Mouse (Mus musculus) adrenal gland, adult 8-10 months (tissue): ENCODE measurements around the gene Kdelr3. TPM values are rescaled to one million over a fixed set of nuclear protein-coding genes. Genes with fewer than 3 reads are reported as not detected.

ENCODE experiments used
- DNase-seq: peaks from one replicate; pipeline ENCODE4 v3.0.0; 2022
- total RNA-seq, 4 experiments: library from RNA; stranded (reverse); gene quantifications; 2 replicates each; pipeline ENCODE4 v1.2.4; 2022

Gene Kdelr3
- 1 to 10 TPM; 2.1 to 5.3 (median 2.8) TPM for total RNA-seq

GRCm38 (mm10) chr15:79516171-79517096, at the start of gene Kdelr3:
Gene Kdelr3, plus strand, starts transcription at chr15:79516411.
- no peak for DNase-seq

GRCm38 (mm10) chr15:79466601-79467286, 49.5 kb upstream of the Kdelr3 start:
- peak; percentile 71 for DNase-seq

GRCm38 (mm10) chr15:79469577-79469976, 46.6 kb upstream of the Kdelr3 start:
- DNase-seq, result no peak

DNA sequence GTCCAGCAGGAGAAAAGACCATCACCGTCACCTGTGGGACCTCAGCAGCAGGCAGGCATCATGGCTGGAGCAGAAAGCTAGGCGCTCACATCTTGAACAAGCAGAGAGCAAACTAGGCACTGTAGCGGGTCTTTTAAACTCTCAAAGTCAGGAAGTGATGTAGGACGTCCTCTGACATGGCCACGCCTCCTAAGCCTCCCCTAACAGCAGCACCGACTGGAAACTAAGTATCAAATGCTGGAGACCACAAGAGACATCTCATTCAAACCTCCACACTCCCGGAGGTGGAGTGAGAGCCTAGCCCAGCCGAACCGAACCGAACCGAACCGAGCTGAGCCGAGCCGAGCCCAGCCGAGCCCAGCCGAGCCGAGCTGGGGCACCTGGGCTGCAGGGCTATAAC, 45.6 kb upstream of the Kdelr3 start:
- DNase-seq, result no peak

- DNase-seq, result no peak
Observed at GRCm38 (mm10) chr15:79471095-79471494, 45.1 kb upstream of the Kdelr3 start.

DNA sequence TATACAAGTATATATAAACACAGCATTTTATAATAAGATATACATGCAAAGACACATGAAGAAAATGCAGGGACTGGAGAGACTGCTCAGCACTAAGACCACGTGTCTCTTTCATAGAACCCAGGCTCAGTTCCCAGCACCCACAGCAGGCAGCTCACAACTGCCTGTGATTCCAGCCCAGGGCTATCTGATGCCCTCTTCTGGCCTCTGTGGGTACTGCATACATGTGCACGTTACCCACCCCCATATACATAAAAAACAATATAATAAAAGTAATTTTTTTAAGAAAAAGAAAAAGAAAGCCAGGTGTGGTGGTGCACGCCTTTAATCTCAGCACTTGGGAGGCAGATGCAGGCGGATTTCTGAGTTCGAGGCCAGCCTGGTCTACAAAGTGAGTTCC, 43.2 kb upstream of the Kdelr3 start:
- no peak for DNase-seq

GRCm38 (mm10) chr15:79473638-79474355, 42.4 kb upstream of the Kdelr3 start:
- no peak for DNase-seq

DNA sequence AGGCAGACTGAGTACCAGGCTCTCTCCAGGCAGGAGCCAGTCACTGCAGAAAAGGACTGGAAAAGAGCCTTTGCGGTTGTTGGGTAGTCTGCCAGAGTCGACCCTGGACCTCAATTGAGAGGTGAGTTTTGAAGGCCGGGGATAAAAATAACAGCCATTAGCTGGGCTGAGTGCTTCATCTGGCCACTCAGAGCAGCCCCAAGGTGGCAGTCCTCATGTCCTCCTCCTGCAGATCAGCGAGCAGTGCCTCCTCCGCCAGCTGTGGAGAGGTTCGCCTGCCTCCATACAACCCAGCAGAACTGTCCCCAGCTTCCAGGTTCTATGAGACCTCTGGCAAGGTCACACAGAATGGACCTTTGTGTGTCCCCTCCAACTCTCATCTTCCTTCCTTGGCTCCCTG, 39.0 kb upstream of the Kdelr3 start:
- DNase-seq, result no peak

GRCm38 (mm10) chr15:79481181-79481688, 35.0 kb upstream of the Kdelr3 start:
- no peak for DNase-seq

- DNase-seq, result peak; percentile 43
Observed at GRCm38 (mm10) chr15:79489463-79489862, 26.7 kb upstream of the Kdelr3 start.

DNA sequence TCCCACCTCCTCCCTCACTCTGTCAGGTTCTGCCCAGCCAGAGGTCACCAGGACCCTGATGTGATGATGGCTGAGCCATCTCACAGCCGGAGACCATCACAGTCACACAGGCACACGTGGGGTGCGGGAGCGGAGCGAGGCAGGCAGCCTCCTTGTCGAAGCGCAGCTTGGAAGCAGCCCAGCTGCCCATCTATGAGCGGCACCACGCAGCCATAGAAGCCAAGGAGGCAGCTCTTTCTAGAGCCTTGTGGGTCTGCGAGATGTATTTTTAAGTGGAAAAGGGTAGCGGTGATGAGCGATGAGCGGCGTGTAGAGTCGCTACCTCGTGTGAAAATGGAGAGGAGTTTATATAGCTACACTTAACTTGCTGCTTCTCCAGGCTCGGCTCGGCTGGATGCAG, 22.7 kb upstream of the Kdelr3 start:
- DNase-seq, result no peak

DNA sequence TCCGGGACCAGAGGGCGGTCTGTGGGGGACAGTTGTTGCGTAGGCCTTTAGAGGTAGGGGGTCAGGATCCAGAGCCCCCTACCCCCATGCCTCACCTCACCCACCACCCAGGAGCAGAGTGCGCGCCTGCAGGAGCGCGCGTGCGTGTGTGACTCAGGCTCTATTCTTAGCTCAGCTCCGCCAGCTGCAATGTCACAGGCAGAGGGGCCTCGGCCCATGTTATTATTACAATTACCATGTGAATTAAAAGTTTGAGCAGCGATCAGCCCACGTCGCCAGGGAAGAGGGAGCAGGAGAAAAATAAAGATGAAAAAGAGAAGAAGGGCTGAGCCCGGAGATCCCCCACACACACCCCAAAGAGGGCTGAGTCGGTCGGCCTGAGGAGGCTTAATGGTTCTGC, 16.1 kb upstream of the Kdelr3 start:
- DNase-seq, result no peak

- no peak for DNase-seq
Observed at GRCm38 (mm10) chr15:79502891-79503341, 13.3 kb upstream of the Kdelr3 start.

DNA sequence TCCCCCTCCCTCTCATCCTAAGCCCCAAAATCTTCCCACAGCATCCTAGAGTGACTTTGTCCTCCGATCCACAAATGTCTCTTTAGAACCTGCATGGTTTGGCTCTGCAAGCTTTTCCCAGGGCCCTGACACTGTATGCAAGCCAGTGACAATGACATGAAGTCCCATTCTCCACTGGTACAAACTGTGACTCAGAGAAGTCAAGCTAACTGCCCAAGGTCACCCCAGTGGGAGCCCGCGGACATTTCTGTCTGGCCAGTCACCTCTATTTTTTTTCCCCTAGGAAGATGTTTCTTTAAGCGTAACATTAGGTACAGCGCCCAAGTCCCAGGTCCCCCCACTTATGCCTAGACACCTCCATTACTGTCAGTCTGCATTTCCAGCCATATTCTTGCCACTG, 12.8 kb upstream of the Kdelr3 start:
- DNase-seq, result peak; percentile 65

DNA sequence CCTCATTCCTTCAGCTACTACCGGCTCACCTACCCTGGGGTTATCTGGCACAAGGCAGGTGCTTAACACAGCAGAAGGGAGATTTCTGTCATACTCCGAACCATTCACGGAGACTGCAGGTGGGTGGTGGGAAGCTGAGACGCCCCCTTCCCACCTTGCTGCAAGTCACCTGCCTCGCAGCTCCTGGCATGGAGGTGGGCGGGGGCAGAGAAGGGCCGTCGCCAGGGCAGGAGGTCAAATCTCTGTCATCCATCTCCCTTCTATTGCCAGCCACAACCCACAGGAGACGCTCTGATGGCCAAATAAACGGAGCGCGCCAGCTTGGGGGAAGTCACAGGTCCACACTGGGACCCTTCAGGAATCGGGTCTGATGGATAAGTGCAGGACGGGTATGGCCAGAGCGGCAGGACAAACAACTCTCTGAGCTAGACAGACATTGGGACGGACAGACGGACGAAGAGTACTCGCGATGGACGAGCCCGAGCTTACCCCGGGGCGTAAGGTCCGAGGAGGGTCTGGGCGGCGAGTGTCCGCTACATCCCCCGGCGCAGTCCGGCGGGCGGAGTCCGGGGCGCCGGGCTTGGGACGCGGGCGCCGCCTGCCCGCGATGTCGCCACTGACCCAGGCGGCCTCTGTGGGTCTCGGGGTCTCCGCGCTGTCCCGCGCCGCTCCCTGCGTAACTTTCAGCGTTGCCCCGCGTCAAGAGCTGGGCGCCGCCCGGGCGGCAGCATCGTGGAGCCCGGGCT, 11.3 kb upstream of the Kdelr3 start, which contains the start of gene Kcnj4:
Kcnj4 (minus strand) TSS at position 535 of the 746 bp plus-strand sequence.
- no peak for DNase-seq

DNA sequence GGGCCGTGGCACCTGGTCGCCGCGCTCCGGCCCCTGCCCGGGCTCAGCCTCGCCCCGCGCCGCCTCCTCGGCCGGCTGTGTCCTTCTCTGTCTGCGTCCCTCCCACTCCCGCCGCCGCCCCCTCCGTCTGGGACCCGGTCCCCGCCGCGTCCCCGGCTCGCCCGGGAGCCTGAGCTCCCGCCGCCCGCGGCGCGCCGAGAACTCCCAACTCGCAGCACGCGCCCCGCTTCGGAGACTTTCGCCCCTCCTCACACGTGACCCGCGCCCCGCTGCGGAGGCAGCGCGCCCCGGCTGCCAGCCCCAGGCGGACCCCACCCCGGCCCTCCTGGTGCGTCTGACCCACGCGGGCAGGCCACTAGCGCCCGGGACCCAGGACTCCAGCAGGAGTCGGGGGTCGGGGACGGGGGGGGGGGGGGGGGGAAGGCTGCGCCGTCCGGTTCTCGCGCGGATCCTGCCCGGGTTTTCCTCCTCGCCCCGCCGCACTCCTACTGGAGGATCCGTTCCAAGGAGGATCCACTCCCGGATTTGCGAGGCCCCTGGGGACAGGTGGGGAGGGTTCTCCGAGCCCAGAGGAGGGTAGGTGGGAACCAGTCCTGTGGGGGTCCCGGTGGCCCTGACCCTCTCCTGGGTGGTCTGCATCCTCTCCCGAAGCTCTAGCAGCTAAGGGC, 10.5 kb upstream of the Kdelr3 start:
- no peak for DNase-seq

DNA sequence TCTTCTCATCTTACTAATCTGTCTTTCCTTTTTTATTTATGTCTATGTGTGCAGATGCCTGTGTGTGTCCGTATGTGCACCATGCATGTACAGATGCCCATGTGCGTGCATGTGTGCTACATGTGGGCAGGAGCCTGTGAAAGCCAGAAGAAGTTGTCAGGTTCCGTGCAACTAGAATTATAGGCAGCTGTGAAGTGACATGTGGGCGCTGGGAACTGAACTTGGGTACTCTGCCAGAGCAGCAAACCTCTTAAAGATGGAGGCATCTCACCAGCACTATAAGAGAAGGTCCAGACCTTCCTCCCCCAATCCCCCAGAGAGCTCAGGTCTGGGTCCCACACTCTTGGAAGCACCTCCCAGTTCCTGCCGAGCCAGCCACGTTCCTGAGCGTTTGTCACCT, 9.8 kb upstream of the Kdelr3 start:
- DNase-seq, result no peak

- no peak for DNase-seq
Observed at GRCm38 (mm10) chr15:79507055-79507828, 9.0 kb upstream of the Kdelr3 start.

GRCm38 (mm10) chr15:79509998-79510397, 6.2 kb upstream of the Kdelr3 start:
- DNase-seq, result no peak

DNA sequence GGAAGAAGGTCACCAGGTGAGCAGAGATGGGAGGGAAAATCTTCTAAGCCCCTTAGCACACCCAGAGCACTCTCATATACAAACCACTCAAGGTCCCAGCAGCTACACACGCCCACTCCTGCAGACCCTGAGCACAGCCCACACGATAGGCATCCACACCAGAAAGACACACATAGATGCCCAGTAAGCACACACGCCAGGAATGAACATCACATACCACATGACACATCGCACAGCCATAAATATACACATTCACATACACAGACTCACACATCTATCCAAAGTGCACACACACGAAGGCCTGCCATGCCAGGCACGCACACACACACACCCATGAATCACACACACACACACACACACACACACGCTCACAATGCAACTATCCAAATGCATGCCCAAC, 5.8 kb upstream of the Kdelr3 start:
- no peak for DNase-seq
